Mouse (Mus musculus) kidney, embryonic 16.5 days (tissue): ENCODE measurements around the gene Klc3. TPM values are rescaled to one million over a fixed set of nuclear protein-coding genes. Genes with fewer than 3 reads are reported as not detected.

ENCODE experiments used
- ATAC-seq: fragments of 200-750 bp; cut with Nextera tagmentation; 2 replicates; pipeline ENCODE4 v1.8.0; 2017; ENCODE audit warnings: moderate TSS enrichment; ENCODE audit not compliant: low FRiP score, low TSS enrichment
- H3K27ac ChIP-seq: fragments of 300-500 bp; sonication (generic); 2 replicates; pipeline ENCODE4 v1.5.1; 2014; ENCODE audit warnings: low read length
- H3K27me3 ChIP-seq: fragments of 300-500 bp; sonication (generic); 2 replicates; pipeline ENCODE4 v1.6.1; 2014; ENCODE audit warnings: low read length, control low read depth, mixed read lengths; ENCODE audit not compliant: insufficient read depth
- H3K36me3 ChIP-seq: fragments of 300-500 bp; sonication (generic); 2 replicates; pipeline ENCODE4 v1.6.1; 2014; ENCODE audit warnings: low read length, control low read depth, mixed read lengths; ENCODE audit not compliant: insufficient read depth
- H3K4me1 ChIP-seq: fragments of 300-500 bp; sonication (generic); 2 replicates; pipeline ENCODE4 v1.6.1; 2014; ENCODE audit warnings: low read length, control low read depth, mixed read lengths; ENCODE audit not compliant: insufficient read depth
- H3K4me2 ChIP-seq: fragments of 300-500 bp; sonication (generic); replicated peaks from 2 replicates; pipeline ENCODE4 v1.6.1; 2014; ENCODE audit warnings: low read depth, low read length
- H3K4me3 ChIP-seq: fragments of 300-500 bp; sonication (generic); 2 replicates; pipeline ENCODE4 v1.5.1; 2014; ENCODE audit warnings: mild to moderate bottlenecking, low read length
- H3K9ac ChIP-seq: fragments of 300-500 bp; sonication (generic); replicated peaks from 2 replicates; pipeline ENCODE4 v1.6.1; 2014; ENCODE audit warnings: low read length
- H3K9me3 ChIP-seq: fragments of 300-500 bp; sonication (generic); 2 replicates; pipeline ENCODE4 v1.6.1; 2016; ENCODE audit warnings: low read length, control low read depth
- WGBS: fragments of 180-500 bp; shearing (Covaris S2); extraction: QIAGEN DNeasy Blood & Tissue Kit; methylation state at CpG from one replicate; pipeline ENCODE4 v1.1.7; 2014; 5-methylcytosine and 5-hydroxymethylcytosine counted together
- polyA plus RNA-seq: library from polyadenylated mRNA; unstranded; fragments of >200 nt; fragmentation: Nextera tagmentation; extraction: Ambion mirVana; gene quantifications from 2 replicates; pipeline ENCODE4 v1.2.1, GENCODE M21; 2015

The Klc3 gene
- polyA plus RNA-seq, 1 experiment from 2014 or later: 7.0 TPM

DNA sequence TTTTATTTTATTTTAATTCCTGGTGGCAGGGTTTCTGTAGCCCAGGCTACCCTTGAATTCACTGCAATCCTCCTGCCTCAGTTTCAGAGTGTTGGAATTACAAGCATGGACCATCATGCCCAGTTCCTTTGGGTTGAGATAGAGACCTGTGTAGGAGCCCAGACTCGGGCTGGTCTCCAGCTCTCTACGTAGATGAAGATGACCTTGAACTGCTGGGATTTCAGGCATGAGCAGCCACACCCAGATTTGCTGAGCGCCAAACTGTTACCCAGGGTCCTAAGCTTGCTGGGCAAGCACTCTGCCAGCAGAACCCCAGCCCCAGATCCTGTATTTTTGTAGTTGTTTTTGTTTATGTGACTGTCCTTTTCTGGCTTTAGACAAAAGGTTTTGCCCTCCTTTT lies 9.6 kb upstream of the Klc3 start:
- 84% methylated on average over 3 of the region's 3 CpGs for WGBS
- Histone ChIP-seq H3K36me3 (no peaks in the 10 kb centered on the region), H3K4me3 (no peak overlapping the region), H3K4me1 (peaks cover 4% of the 10 kb centered on the region; the same call in 1 of the 2 replicates), H3K27me3 (peaks cover 4% of the 10 kb centered on the region; the same call in 1 of the 2 replicates), H3K9ac (no peak overlapping the region), H3K27ac (no peak overlapping the region), H3K4me2 (no peak overlapping the region), H3K9me3 (0 out of 2 replicates have a peak, but pooled peaks cover 6% of the 10 kb centered on the region)
- ATAC-seq: no peak

DNA sequence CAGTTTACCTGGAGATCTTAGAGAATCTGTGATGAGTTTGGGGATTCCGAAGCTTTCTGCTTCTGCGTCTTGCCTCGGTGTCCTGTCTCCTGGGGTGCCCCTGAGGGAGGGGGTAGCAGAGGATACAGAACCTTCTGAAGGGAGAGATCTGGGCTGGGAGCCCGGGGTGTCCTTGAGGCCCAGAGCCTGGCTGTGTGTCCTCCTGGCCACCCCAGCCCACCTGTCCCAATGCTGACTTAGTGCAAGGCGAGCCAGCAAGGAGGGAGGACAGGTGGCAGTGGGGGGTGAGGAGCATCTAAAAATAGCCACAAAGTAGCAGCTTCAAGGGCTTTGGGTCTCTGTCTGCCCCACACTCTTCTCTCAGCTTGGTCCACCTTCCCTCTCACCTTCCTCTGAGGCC lies 7.9 kb upstream of the Klc3 start:
- Histone ChIP-seq H3K36me3 (no peaks in the 10 kb centered on the region), H3K9me3 (0 out of 2 replicates have a peak, but pooled peaks cover 6% of the 10 kb centered on the region), H3K4me1 (peaks cover 4% of the 10 kb centered on the region; the same call in 1 of the 2 replicates), H3K4me3 (no peak overlapping the region), H3K4me2 (no peak overlapping the region), H3K27ac (no peak overlapping the region), H3K9ac (no peak overlapping the region), H3K27me3 (no peaks in the 10 kb centered on the region)
- 84% methylated on average over 5 of the region's 5 CpGs for WGBS
- no peak for ATAC-seq

DNA sequence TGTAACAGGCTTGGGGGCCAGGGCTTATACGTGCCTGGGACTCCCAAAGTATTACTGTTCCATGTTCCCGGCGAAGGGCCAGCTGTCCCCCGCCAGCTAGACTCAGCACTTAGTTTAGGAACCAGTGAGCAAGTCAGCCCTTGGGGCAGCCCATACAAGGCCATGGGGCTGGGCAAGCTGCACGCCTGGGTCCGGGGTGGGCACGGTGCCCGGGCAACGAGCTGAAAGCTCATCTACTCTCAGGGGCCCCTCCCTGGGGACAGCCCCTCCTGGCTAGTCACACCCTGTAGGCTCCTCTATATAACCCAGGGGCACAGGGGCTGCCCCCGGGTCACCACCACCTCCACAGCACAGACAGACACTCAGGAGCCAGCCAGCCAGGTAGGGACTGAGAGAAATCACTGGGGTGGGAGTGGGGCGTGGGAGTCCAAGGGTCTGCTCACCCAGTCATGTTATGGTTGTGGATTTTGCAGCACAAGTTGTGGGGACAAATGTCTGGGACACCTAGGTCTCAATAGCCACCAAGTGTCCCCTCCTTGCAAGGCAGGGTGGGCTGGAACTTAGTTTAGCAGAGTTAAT lies 7.0 kb upstream of the Klc3 start:
- Histone ChIP-seq H3K36me3 (no peaks in the 10 kb centered on the region), H3K4me3 (no peak overlapping the region), H3K27ac (no peak overlapping the region), H3K9me3 (0 out of 2 replicates have a peak, but pooled peaks cover 6% of the 10 kb centered on the region), H3K4me1 (peaks cover 4% of the 10 kb centered on the region; the same call in 1 of the 2 replicates), H3K27me3 (no peaks in the 10 kb centered on the region), H3K4me2 (no peak overlapping the region), H3K9ac (no peak overlapping the region)
- 71% methylated on average over 11 of the region's 11 CpGs for WGBS
- no peak for ATAC-seq

- 30% methylated on average over 6 of the region's 6 CpGs for WGBS
- ATAC-seq: no peak
- no peak overlapping the region for H3K4me3 ChIP-seq
- H3K9ac ChIP-seq: no peak overlapping the region
- H3K4me1 ChIP-seq: peaks cover 4% of the 10 kb centered on the region; the same call in 1 of the 2 replicates
- H3K4me2 ChIP-seq: no peak overlapping the region
- no peak overlapping the region for H3K27ac ChIP-seq
- H3K27me3 ChIP-seq: peaks cover 5% of the 10 kb centered on the region
- H3K36me3 ChIP-seq: no peaks in the 10 kb centered on the region
- 0 out of 2 replicates have a peak, but pooled peaks cover 6% of the 10 kb centered on the region for H3K9me3 ChIP-seq
Measured at GRCm38 (mm10) chr7:19409753-19410152, 5.8 kb upstream of the Klc3 start.

- peak; percentile 46; the same call in 1 of the 2 replicates for ATAC-seq
- Histone ChIP-seq H3K4me3 (no peak overlapping the region), H3K27me3 (peaks cover 30% of the 10 kb centered on the region)
Measured at GRCm38 (mm10) chr7:19405417-19405816, 1.5 kb upstream of the Klc3 start.

GRCm38 (mm10) chr7:19404476-19404875 lies 572 bp upstream of the Klc3 start, which contains the start of gene Ckm:
TSS of gene Ckm (plus strand) at chr7:19404776.
- Histone ChIP-seq H3K9ac (peak within 1 kb of the TSS; percentile 64), H3K36me3 (no peaks in the 10 kb centered on the region), H3K27ac (no peak within 1 kb of the TSS), H3K4me3 (peak within 1 kb of the TSS; percentile 65), H3K27me3 (peaks cover 30% of the 10 kb centered on the region), H3K4me2 (peak within 1 kb of the TSS; percentile 90), H3K9me3 (peaks cover 7% of the 10 kb centered on the region), H3K4me1 (peaks cover 12% of the 10 kb centered on the region)
- 47% methylated on average over 7 of the region's 7 CpGs for WGBS
- no peak for ATAC-seq

More at GRCm38 (mm10) chr7:19405417-19405816, 1.5 kb upstream of the Klc3 start:
- no peaks in the 10 kb centered on the region for H3K36me3 ChIP-seq
- WGBS: 2% methylated on average over 19 of the region's 19 CpGs
- H3K4me1 ChIP-seq: peaks cover 9% of the 10 kb centered on the region
- peak overlapping the region; percentile 47 for H3K4me2 ChIP-seq
- 0 out of 2 replicates have a peak overlapping the region, but pooled peaks have one; percentile 42 for H3K9ac ChIP-seq
- no peak overlapping the region for H3K27ac ChIP-seq
- H3K9me3 ChIP-seq: peaks cover 7% of the 10 kb centered on the region

GRCm38 (mm10) chr7:19402535-19403112 lies 1.3 kb downstream of the Klc3 start:
- H3K27ac ChIP-seq: no peak overlapping the region
- peaks cover 16% of the 10 kb centered on the region for H3K4me1 ChIP-seq
- WGBS: 86% methylated on average over 9 of the region's 9 CpGs
- no peaks in the 10 kb centered on the region for H3K36me3 ChIP-seq
- H3K27me3 ChIP-seq: peaks cover 30% of the 10 kb centered on the region
- no peak for ATAC-seq
- H3K4me3 ChIP-seq: no peak overlapping the region
- no peak overlapping the region for H3K4me2 ChIP-seq
- H3K9me3 ChIP-seq: peaks cover 7% of the 10 kb centered on the region
- H3K9ac ChIP-seq: no peak overlapping the region

DNA sequence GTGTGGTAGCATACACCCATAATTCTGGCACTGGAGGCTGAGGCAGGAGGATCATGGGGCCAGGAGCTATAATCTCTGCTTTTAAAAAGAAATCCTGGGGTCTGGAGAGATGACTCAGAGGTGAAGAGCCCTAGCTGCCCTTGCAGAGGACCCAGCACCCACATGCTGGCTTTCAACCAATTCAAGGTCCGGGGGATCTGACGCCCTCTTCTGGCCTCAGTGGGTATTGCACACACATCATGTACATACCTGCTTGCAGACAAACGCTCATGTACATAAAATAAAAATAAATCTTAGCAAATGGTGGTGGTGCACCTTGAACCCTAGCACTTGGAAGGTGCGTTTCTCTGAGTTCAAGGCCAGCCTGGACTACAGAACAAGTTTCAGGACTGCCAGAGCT lies 3.0 kb downstream of the Klc3 start:
- 83% methylated on average over 4 of the region's 4 CpGs for WGBS
- Histone ChIP-seq H3K27ac (no peak overlapping the region), H3K27me3 (peaks cover 30% of the 10 kb centered on the region), H3K36me3 (peaks cover under 1% of the 10 kb centered on the region; the same call in 1 of the 2 replicates), H3K9me3 (peaks cover 7% of the 10 kb centered on the region), H3K9ac (no peak overlapping the region), H3K4me1 (peaks cover 16% of the 10 kb centered on the region), H3K4me3 (no peak overlapping the region), H3K4me2 (no peak overlapping the region)
- ATAC-seq: no peak

- Histone ChIP-seq H3K36me3 (peaks cover 13% of the 10 kb centered on the region; the same call in 1 of the 2 replicates), H3K4me2 (peak overlapping the region; percentile 75), H3K27ac (no peak overlapping the region), H3K4me3 (peak overlapping the region; percentile 47), H3K4me1 (peaks cover 16% of the 10 kb centered on the region), H3K27me3 (peaks cover 24% of the 10 kb centered on the region), H3K9ac (peak overlapping the region; percentile 55), H3K9me3 (peaks cover 7% of the 10 kb centered on the region)
- WGBS: 1% methylated on average over 25 of the region's 27 CpGs
- peak; percentile 40; the same call in 1 of the 2 replicates for ATAC-seq
Measured at GRCm38 (mm10) chr7:19399496-19400280, 4.2 kb downstream of the Klc3 start.
